8 mouse cellular contexts compared by ENCODE assay signal in genomic region chr11:117478271-117479006, GRCm38 (mm10). TPM values are rescaled to one million over a fixed set of nuclear protein-coding genes. Genes with fewer than 3 reads are reported as not detected.
DNase-seq lines count a peak whose midpoint lies in the region; ATAC-seq and TF ChIP-seq lines count a peak whose summit lies in the region.
"Had no signal": no experiment of that assay in that cellular context is flagged by ENCODE, and none has a peak within 500 bp of the region (broad histone marks: within the 10 kb centered on the region; RNA-seq: fewer than 3 reads in every experiment).

No protein-coding gene starts in this region.

- no peak for TF ChIP-seq CTCF in thymus, adult 2 months (IDR thresholded peaks at IDR 0.05; ENCODE audit: borderline replicate concordance, control insufficient read depth, extremely low read depth, insufficient read depth, low read length, poor library complexity)
- TF ChIP-seq CTCF in hindbrain, postnatal 0 days (IDR thresholded peaks at IDR 0.05; ENCODE audit: low read depth) = no peak
- no peak for TF ChIP-seq CTCF in stomach, postnatal 0 days (IDR thresholded peaks at IDR 0.05; ENCODE audit: low read depth)

- TF ChIP-seq EP300 in stomach, postnatal 0 days (optimal IDR thresholded peaks at IDR 0.05) = no peak

- no peaks in the 10 kb centered on the region; the same call in 1 of the 2 replicates for H3K27me3 ChIP-seq in thymus, adult 2 months (ENCODE audit: control insufficient read depth, insufficient read depth, low read length)
- peaks cover 36% of the 10 kb centered on the region for H3K27me3 ChIP-seq in forebrain, embryonic 12.5 days
- H3K27me3 ChIP-seq in hindbrain, postnatal 0 days (ENCODE audit: insufficient read depth, low read length) = no peaks in the 10 kb centered on the region
- H3K27me3 ChIP-seq in stomach, postnatal 0 days (ENCODE audit: control insufficient read depth, insufficient read depth, low read length) = no peaks in the 10 kb centered on the region

- ATAC-seq in forebrain, embryonic 12.5 days (ENCODE audit: low FRiP score) = peak; percentile 17; the same call in 1 of the 2 replicates
- peak; percentile 46 for ATAC-seq in hindbrain, postnatal 0 days
- no peak for ATAC-seq in stomach, postnatal 0 days (ENCODE audit: low FRiP score, low TSS enrichment)

- 75% methylated on average over 10 of the region's 10 CpGs for WGBS in thymus, adult 2 months
- 48% methylated on average over 10 of the region's 10 CpGs for WGBS in forebrain, embryonic 12.5 days
- 28% methylated on average over 10 of the region's 10 CpGs for WGBS in hindbrain, postnatal 0 days
- 71% methylated on average over 10 of the region's 10 CpGs for WGBS in stomach, postnatal 0 days

- H3K27ac ChIP-seq in thymus, adult 2 months (ENCODE audit: control insufficient read depth, insufficient read depth, low read length) = no peak overlapping the region
- H3K27ac ChIP-seq in forebrain, embryonic 12.5 days = peak overlapping the region; percentile 97
- H3K27ac ChIP-seq in hindbrain, postnatal 0 days = peak overlapping the region; percentile 87
- H3K27ac ChIP-seq in stomach, postnatal 0 days (replicated peaks) = no peak overlapping the region

- TF ChIP-seq POLR2A in thymus, adult 2 months (IDR thresholded peaks at IDR 0.05; ENCODE audit: control insufficient read depth, extremely low read depth, insufficient read depth, low read length, poor library complexity) = no peak

- peak overlapping the region; percentile 26 for H3K4me2 ChIP-seq in forebrain, embryonic 12.5 days
- 0 out of 2 replicates have a peak overlapping the region, but pooled peaks have one; percentile 35 for H3K4me2 ChIP-seq in hindbrain, postnatal 0 days (ENCODE audit: low read depth, low read length)
- no peak overlapping the region for H3K4me2 ChIP-seq in stomach, postnatal 0 days (replicated peaks; ENCODE audit: low read depth)

- H3K9ac ChIP-seq in forebrain, embryonic 12.5 days = peak overlapping the region; percentile 7; the same call in 1 of the 2 replicates
- no peak overlapping the region for H3K9ac ChIP-seq in hindbrain, postnatal 0 days (replicated peaks; ENCODE audit: low read length)
- H3K9ac ChIP-seq in stomach, postnatal 0 days (ENCODE audit: low read length) = no peak overlapping the region

- H3K9me3 ChIP-seq in forebrain, embryonic 12.5 days = no peaks in the 10 kb centered on the region
- no peaks in the 10 kb centered on the region for H3K9me3 ChIP-seq in hindbrain, postnatal 0 days (ENCODE audit: low read length)
- H3K9me3 ChIP-seq in stomach, postnatal 0 days (ENCODE audit: control insufficient read depth, low read length) = no peaks in the 10 kb centered on the region

- DNase-seq in thymus, adult 2 months = peak; percentile 30
- DNase-seq in thymus, postnatal 0 days (ENCODE audit: low spot score) = no peak
- peak; percentile 91 for DNase-seq in hindbrain, postnatal 0 days (ENCODE audit: low spot score)
- peak; percentile 24 for DNase-seq in stomach, postnatal 0 days (ENCODE audit: low spot score)
- DNase-seq in adrenal gland, adult 8-10 months = no peak
- DNase-seq in urinary bladder, postnatal 25 days (ENCODE audit: low spot score) = no peak

- peaks cover 30% of the 10 kb centered on the region for H3K4me1 ChIP-seq in thymus, adult 2 months (replicated peaks; ENCODE audit: control insufficient read depth, insufficient read depth, low read length)
- H3K4me1 ChIP-seq in forebrain, embryonic 12.5 days = peaks cover 70% of the 10 kb centered on the region
- H3K4me1 ChIP-seq in hindbrain, postnatal 0 days (ENCODE audit: insufficient read depth, low read length) = peaks cover 18% of the 10 kb centered on the region
- H3K4me1 ChIP-seq in stomach, postnatal 0 days (replicated peaks; ENCODE audit: control insufficient read depth, insufficient read depth) = no peaks in the 10 kb centered on the region; the same call in 1 of the 2 replicates

- H3K4me3 ChIP-seq in thymus, adult 2 months (ENCODE audit: control insufficient read depth, insufficient read depth, low read length) = no peak overlapping the region
- no peak overlapping the region for H3K4me3 ChIP-seq in forebrain, embryonic 12.5 days (replicated peaks)
- H3K4me3 ChIP-seq in hindbrain, postnatal 0 days (ENCODE audit: low read length) = no peak overlapping the region
- no peak overlapping the region for H3K4me3 ChIP-seq in stomach, postnatal 0 days (ENCODE audit: low read depth, low read length)

- H3K36me3 ChIP-seq in thymus, adult 2 months (ENCODE audit: control insufficient read depth, insufficient read depth, low read length) = no peaks in the 10 kb centered on the region
- no peaks in the 10 kb centered on the region for H3K36me3 ChIP-seq in forebrain, embryonic 12.5 days (replicated peaks)
- no peaks in the 10 kb centered on the region for H3K36me3 ChIP-seq in hindbrain, postnatal 0 days (ENCODE audit: insufficient read depth, low read length)
- no peaks in the 10 kb centered on the region for H3K36me3 ChIP-seq in stomach, postnatal 0 days (ENCODE audit: control insufficient read depth, insufficient read depth, low read length)

RNA-seq across cellular contexts. Expression of gene Gm11733, which starts 5.7 kb away (rescaled TPM):
- 0.05 TPM in 1 of 2 replicates, not detected in the other for polyA plus RNA-seq in thymus, adult 2 months (2012; rRNA removed)
- not detected in 2 replicates for polyA plus RNA-seq in thymus, postnatal 0 days (2015; fragmentation: Nextera tagmentation; extraction: Ambion mirVana)
- 0.20 TPM in 1 of 2 replicates, not detected in the other for polyA plus RNA-seq in forebrain, embryonic 12.5 days (2016; fragmentation: Nextera tagmentation; extraction: Ambion mirVana)
- total RNA-seq in hindbrain, postnatal 0 days (2014; rRNA removed) = 0.10 TPM in 1 of 2 replicates, not detected in the other
- 0.13 TPM in 1 of 2 replicates, not detected in the other for polyA plus RNA-seq in hindbrain, postnatal 0 days (2015; fragmentation: Nextera tagmentation; extraction: Ambion mirVana)
- not detected in 2 replicates for polyA plus RNA-seq in stomach, postnatal 0 days (2015; fragmentation: Nextera tagmentation; extraction: Ambion mirVana)
- total RNA-seq in adrenal gland, adult 8-10 months (2022) = not detected
- total RNA-seq: hematopoietic stem cell, adult 5-6 weeks had no signal

Comparison
In these comparisons a context has a peak if more than half of its experiments do, and no peak if none do; other contexts are left out.
1. DNase-seq: peak in thymus, adult 2 months (single experiment), hindbrain, postnatal 0 days (single experiment) and stomach, postnatal 0 days (single experiment); none in thymus, postnatal 0 days (single experiment), adrenal gland, adult 8-10 months (single experiment) and urinary bladder, postnatal 25 days (single experiment).
2. H3K27ac ChIP-seq: peak in forebrain, embryonic 12.5 days (single experiment) and hindbrain, postnatal 0 days (single experiment); none in thymus, adult 2 months (single experiment) and stomach, postnatal 0 days (single experiment).